Mouse (Mus musculus) embryonic facial prominence, embryonic 12.5 days (tissue): Measurements from ENCODE around the gene Uqcc2. TPM values are rescaled to one million over a fixed set of nuclear protein-coding genes. Genes with fewer than 3 reads are reported as not detected.

ENCODE experiments used
- ATAC-seq: fragments of 200-750 bp; cut with Nextera tagmentation; 2 replicates; pipeline ENCODE4 v1.8.0; 2017; ENCODE audit not compliant: insufficient number of reproducible peaks, insufficient read depth, low FRiP score, low TSS enrichment
- H3K27ac ChIP-seq: fragments of 300-500 bp; sonication (generic); 2 replicates; pipeline ENCODE4 v1.5.1; 2016; ENCODE audit warnings: mild to moderate bottlenecking
- H3K27me3 ChIP-seq: fragments of 300-500 bp; sonication (generic); 2 replicates; pipeline ENCODE4 v1.6.1; 2016; ENCODE audit warnings: mild to moderate bottlenecking, moderate library complexity
- H3K36me3 ChIP-seq: fragments of 300-500 bp; sonication (generic); 2 replicates; pipeline ENCODE4 v1.6.1; 2016; ENCODE audit warnings: mild to moderate bottlenecking
- H3K4me1 ChIP-seq: fragments of 300-500 bp; sonication (generic); 2 replicates; pipeline ENCODE4 v1.6.1; 2016
- H3K4me2 ChIP-seq: fragments of 300-500 bp; sonication (generic); replicated peaks from 2 replicates; pipeline ENCODE4 v1.6.1; 2016; ENCODE audit warnings: mild to moderate bottlenecking, moderate library complexity
- H3K4me3 ChIP-seq: fragments of 300-500 bp; sonication (generic); 2 replicates; pipeline ENCODE4 v1.5.1; 2016; ENCODE audit warnings: mild to moderate bottlenecking
- H3K9ac ChIP-seq: fragments of 300-500 bp; sonication (generic); 2 replicates; pipeline ENCODE4 v1.6.1; 2016; ENCODE audit warnings: mild to moderate bottlenecking, moderate library complexity
- H3K9me3 ChIP-seq: fragments of 300-500 bp; sonication (generic); 2 replicates; pipeline ENCODE4 v1.6.1; 2016; ENCODE audit warnings: mild to moderate bottlenecking, moderate library complexity
- WGBS: fragments of 180-500 bp; shearing (Covaris S2); methylation state at CpG from one replicate; pipeline ENCODE4 v1.1.7; 2016; 5-methylcytosine and 5-hydroxymethylcytosine counted together
- polyA plus RNA-seq: library from polyadenylated mRNA; unstranded; fragments of >200 nt; fragmentation: Nextera tagmentation; extraction: Ambion mirVana; gene quantifications from 2 replicates; pipeline ENCODE4 v1.2.1, GENCODE M21; 2016

The Uqcc2 gene
- polyA plus RNA-seq, result 340 and 372 TPM in 2 replicates

DNA sequence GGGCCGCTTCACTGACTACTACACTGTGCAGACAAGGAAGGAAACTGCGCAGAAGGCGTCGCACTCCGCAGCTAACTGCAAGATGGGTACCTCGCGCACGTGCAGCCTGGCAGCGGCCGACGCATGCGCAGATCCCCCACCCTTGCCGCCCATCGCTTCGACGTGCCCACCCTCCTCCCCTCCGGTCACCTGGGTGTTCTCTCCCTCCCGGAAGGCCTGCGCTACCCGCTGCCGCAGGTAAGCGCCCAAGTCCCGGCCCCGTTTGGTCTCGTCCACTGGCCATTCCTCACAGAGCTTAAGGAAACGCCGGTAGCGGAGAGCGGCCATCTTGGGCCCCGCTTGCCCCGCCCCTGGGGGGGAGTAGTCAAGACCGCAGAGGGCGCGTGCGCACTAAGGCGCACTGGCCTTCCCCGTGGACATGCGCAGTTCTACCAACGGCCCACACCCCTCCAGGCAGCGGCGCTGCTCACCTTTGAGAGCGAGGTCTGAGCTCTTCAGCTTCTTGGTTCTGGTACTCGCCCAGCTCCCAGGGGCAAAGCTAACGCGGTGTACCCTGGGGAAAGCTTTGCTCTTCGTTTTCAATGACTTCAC is at the start of gene Uqcc2:
TSS of gene Uqcc2 (minus strand) at position 366 of the 591 bp plus-strand sequence.
- WGBS, result 1% methylated on average over 46 of the region's 46 CpGs
- ATAC-seq, result peak; percentile 89
- Histone ChIP-seq H3K4me2 (peak within 1 kb of the TSS; percentile 56), H3K27me3 (no peaks in the 10 kb centered on the region), H3K36me3 (peaks cover 6% of the 10 kb centered on the region; the same call in 1 of the 2 replicates), H3K4me3 (peak within 1 kb of the TSS; percentile 65), H3K9ac (peak within 1 kb of the TSS; percentile 63), H3K9me3 (no peaks in the 10 kb centered on the region), H3K4me1 (peaks cover 36% of the 10 kb centered on the region), H3K27ac (peak within 1 kb of the TSS; percentile 70)

DNA sequence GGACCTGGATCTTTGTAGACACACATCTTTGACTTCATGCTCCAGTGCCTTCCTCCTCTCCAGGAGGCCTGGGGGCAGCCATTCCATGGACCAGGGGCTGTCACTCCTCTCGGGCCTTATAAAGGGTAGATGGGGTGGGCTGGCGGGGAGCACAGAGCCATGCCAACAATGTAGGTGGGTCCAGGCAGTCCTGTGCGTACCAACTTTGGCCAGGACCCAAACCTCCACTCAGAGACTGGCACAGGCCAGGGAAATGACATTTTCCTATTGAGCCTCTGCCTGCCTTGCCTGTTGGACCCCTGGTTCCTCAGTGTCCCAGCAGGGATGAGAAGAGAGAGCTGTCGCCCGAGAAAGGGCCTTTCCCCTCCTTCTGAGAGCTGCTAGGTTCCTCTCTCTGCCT is 48.7 kb upstream of the Uqcc2 start:
- H3K4me1 ChIP-seq, result 0 out of 2 replicates have a peak, but pooled peaks cover 3% of the 10 kb centered on the region
- no peak overlapping the region for H3K4me3 ChIP-seq
- no peaks in the 10 kb centered on the region for H3K27me3 ChIP-seq
- no peak overlapping the region for H3K9ac ChIP-seq
- H3K36me3 ChIP-seq, result no peaks in the 10 kb centered on the region
- no peak overlapping the region for H3K4me2 ChIP-seq
- no peaks in the 10 kb centered on the region for H3K9me3 ChIP-seq
- 75% methylated on average over 5 of the region's 5 CpGs for WGBS
- no peak for ATAC-seq
- no peak overlapping the region for H3K27ac ChIP-seq

DNA sequence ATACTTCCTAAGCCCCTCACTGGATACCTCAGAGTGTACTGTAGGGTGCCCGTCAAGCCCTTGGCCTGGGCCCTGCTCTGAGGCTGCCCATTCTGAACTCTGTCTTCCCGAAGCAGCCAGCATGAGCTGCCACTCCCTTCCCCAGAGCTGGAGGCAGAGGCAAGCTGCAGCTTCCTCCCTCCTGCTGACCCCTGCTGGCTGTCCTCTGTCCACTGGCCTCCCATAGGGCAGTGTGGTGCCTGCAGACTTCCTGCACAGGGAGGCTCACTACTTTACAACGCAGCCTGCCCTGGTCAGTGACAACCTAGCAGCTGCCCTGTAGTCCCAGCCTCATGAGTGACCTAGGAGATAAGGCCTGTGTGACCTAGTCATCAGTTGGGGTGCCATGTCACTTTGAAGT is 48.0 kb upstream of the Uqcc2 start:
- Histone ChIP-seq H3K36me3 (no peaks in the 10 kb centered on the region), H3K9me3 (no peaks in the 10 kb centered on the region), H3K9ac (no peak overlapping the region), H3K27ac (no peak overlapping the region), H3K4me2 (no peak overlapping the region), H3K27me3 (no peaks in the 10 kb centered on the region), H3K4me1 (0 out of 2 replicates have a peak, but pooled peaks cover 3% of the 10 kb centered on the region), H3K4me3 (no peak overlapping the region)
- 31% methylated on average over 3 of the region's 3 CpGs for WGBS
- no peak for ATAC-seq

DNA sequence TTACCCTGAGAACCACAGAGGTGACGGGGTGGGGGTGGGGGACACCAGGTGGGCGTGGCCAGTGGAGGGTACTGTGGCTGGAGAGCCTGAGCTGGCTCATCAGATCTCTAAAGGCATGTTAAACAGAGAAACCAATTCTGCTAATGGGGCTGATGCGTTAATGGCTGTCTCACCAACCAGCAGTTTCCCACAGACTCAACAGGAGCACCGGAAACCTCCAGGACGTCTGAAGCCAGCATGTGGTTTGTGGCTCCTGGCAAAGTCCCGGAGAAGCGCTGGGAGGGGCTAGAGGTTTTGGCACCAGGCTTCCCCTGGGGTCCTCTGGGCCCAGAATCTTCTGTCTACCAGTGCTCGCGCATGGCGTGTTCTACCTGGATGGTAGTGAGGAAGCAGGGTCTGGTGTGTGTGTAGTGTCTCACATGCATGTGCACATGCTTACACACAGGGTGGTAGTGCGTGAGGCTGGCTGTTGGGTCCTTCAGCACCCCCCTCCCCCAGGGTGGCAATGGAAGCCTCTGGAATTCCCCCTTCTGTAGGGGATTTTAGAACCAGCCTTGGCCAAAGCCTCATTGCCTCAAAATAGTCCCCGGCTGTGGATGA is 46.1 kb upstream of the Uqcc2 start:
- ATAC-seq, result no peak
- no peak overlapping the region for H3K27ac ChIP-seq
- H3K4me2 ChIP-seq, result no peak overlapping the region
- WGBS, result 61% methylated on average over 12 of the region's 12 CpGs
- no peak overlapping the region for H3K4me3 ChIP-seq
- H3K36me3 ChIP-seq, result no peaks in the 10 kb centered on the region
- H3K9ac ChIP-seq, result no peak overlapping the region
- H3K27me3 ChIP-seq, result no peaks in the 10 kb centered on the region
- H3K4me1 ChIP-seq, result peaks cover 17% of the 10 kb centered on the region
- no peaks in the 10 kb centered on the region for H3K9me3 ChIP-seq

DNA sequence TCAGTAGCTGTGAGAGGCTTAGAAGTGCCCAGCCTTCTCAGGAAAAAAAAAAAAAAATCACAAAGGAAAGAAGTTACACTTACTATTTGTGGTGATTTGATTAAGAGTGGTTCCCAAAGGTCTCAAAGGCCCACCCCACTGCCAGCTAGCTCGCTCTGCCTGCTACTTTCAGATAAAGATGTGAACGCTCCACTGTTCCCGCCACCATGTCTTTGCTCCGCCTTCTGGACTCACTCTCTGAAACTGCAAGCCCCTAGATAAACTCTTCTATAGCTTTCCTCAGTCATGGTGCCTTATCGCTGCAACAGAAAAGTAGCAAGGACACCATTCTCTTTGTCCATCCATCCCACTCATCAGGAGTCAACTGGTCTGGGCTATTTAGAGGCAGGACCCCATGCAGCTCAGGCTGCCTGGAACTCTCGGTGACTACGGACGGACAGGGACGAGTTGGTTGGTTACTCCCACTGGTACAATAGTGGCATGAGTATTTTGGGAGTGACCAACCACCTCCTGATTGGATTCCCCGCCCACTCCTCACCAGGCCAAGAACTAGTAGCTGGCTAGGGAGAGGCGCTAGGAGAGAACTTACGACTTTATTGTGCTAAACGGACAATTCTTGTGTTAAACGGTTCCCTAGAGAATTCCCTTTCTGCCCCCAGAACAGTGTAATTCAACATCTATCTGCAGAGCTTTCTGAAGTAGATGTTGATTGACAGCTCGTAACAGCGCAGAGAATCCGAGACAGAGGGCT is 44.9 kb upstream of the Uqcc2 start:
- Histone ChIP-seq H3K4me1 (peaks cover 17% of the 10 kb centered on the region), H3K36me3 (no peaks in the 10 kb centered on the region), H3K4me3 (no peak overlapping the region), H3K9me3 (no peaks in the 10 kb centered on the region), H3K27me3 (no peaks in the 10 kb centered on the region), H3K9ac (no peak overlapping the region), H3K4me2 (no peak overlapping the region), H3K27ac (no peak overlapping the region)
- WGBS, result 90% methylated on average over 17 of the region's 17 CpGs
- no peak for ATAC-seq

DNA sequence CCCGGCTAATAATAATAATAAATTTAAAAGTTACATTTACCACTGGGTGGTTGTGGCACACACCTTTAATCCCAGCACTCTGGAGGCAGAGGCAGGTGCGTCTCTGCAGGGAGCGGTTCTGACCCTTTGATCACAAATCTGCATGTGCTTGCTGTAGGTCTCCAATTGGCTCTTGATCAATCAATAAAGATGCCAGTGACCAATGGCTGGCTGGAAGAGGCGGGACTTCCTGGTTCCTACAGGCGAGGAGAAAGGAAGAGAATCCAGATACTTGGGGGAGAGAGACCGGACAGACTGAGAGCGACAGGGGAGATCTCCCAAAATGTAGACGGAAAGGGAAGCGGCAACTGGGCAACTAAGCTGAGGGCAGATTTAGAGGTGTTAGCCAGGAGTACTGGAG is 44.3 kb upstream of the Uqcc2 start:
- H3K4me1 ChIP-seq, result peaks cover 17% of the 10 kb centered on the region
- no peak overlapping the region for H3K9ac ChIP-seq
- no peaks in the 10 kb centered on the region for H3K9me3 ChIP-seq
- ATAC-seq, result no peak
- WGBS, result 87% methylated on average over 9 of the region's 9 CpGs
- H3K4me3 ChIP-seq, result no peak overlapping the region
- H3K4me2 ChIP-seq, result no peak overlapping the region
- H3K27ac ChIP-seq, result no peak overlapping the region
- H3K27me3 ChIP-seq, result no peaks in the 10 kb centered on the region
- H3K36me3 ChIP-seq, result no peaks in the 10 kb centered on the region

DNA sequence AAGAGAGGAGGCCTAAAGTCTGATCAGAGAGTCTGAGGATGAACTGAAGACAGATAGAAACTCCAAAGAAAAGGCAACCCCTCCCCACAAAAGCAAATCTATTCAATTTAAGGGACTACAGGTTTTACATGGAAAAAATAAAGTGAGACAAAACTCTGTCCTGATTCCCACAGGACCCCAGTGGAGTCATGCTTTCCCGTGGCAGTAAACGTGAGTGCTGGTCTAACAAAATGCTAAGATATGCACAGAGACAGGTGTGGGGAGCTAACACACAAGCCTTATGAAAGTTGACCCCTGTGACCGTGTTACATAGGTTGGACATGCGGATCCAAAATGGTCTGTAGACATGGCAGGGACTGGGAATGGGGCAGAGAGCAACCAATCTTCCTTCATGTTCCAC is 43.0 kb upstream of the Uqcc2 start:
- Histone ChIP-seq H3K27me3 (no peaks in the 10 kb centered on the region), H3K4me1 (peaks cover 17% of the 10 kb centered on the region), H3K4me2 (no peak overlapping the region), H3K36me3 (no peaks in the 10 kb centered on the region), H3K27ac (no peak overlapping the region), H3K4me3 (no peak overlapping the region), H3K9ac (no peak overlapping the region), H3K9me3 (no peaks in the 10 kb centered on the region)
- 83% methylated on average over 4 of the region's 4 CpGs for WGBS
- no peak for ATAC-seq

DNA sequence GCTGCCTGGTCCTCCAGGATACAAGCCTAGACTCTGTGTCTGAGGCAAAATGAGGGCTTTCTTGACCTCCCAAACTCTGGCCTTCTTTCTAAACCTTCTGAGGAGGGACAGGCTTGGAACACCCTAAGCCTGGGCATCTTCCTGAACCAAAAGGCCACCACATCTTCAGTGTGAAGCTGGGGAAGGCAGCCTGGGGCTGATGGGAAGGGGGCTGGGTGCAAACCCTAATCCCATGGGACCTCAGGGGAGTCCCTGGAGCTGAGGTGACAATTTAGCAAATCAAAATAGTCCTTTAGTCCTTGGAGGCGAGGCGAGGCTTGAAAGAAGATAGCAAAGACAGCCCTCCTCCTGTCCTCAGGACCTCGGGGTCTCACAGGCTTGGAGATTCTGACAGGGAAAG is 42.6 kb upstream of the Uqcc2 start:
- Histone ChIP-seq H3K27ac (no peak overlapping the region), H3K9ac (no peak overlapping the region), H3K4me1 (peaks cover 17% of the 10 kb centered on the region), H3K9me3 (no peaks in the 10 kb centered on the region), H3K4me3 (no peak overlapping the region), H3K27me3 (no peaks in the 10 kb centered on the region), H3K36me3 (no peaks in the 10 kb centered on the region), H3K4me2 (no peak overlapping the region)
- no peak for ATAC-seq
- WGBS, result 78% methylated on average over 3 of the region's 3 CpGs

DNA sequence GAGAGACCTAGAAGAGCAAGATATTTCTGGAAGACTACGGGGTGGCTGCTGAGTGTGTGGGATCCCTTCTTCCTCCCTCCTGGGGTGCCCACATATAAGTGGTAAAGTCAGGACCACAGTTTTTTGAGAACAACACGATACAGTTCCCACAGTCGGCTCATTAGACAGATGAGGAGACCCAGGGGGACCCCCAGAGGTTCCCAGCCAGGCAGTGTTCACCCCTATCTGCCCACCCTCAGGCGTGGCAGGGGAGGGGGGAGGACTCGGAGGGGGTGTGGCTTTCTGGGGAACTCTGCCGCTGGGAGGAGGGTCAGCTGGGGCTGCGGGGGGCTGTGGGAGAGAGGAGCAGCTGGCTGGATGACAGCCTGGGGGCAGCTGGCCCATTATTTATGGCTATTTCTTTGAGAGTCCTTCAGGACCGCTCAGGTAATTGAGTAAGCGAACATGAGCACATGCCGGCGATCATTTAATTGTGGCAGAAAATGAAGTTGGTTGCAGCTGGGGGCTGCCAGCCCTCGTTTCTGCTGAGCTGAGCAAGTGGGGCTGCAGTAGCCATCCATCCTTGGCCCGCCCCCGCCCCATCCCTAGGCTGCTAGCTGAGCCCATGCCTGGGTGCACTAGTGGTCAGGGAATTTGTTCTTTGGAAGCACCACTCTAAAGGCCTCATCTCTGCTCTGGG is 41.6 kb upstream of the Uqcc2 start:
- WGBS, result 22% methylated on average over 14 of the region's 14 CpGs
- Histone ChIP-seq H3K27ac (peak overlapping the region; percentile 37; the same call in 1 of the 2 replicates), H3K9me3 (no peaks in the 10 kb centered on the region), H3K27me3 (no peaks in the 10 kb centered on the region), H3K9ac (no peak overlapping the region), H3K4me3 (no peak overlapping the region), H3K36me3 (no peaks in the 10 kb centered on the region), H3K4me1 (peaks cover 27% of the 10 kb centered on the region), H3K4me2 (peak overlapping the region; percentile 19)
- peak; percentile 57; the same call in 1 of the 2 replicates for ATAC-seq

DNA sequence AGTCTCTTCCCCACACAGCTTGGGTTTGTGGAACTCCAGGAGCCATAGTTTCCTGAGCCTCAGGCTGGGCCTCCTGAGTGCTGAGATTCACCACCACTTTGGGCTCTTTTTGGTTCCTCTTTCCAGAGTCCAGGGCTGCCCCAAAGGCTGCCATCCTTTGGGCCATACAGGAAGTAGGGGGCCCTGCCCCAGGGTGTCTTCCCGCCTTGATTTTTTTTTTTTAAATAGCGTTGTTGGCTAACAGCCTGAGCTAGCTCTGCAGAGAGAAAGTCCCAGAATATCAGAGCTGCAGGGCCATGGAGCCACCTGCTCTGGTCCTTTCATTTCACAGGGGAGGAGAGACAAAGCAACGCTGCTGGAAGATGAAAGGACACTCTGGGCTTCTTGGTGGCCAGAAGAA is 40.0 kb upstream of the Uqcc2 start:
- H3K27me3 ChIP-seq, result no peaks in the 10 kb centered on the region
- ATAC-seq, result no peak
- H3K9ac ChIP-seq, result no peak overlapping the region
- no peak overlapping the region for H3K4me3 ChIP-seq
- WGBS, result 66% methylated on average over 3 of the region's 3 CpGs
- no peaks in the 10 kb centered on the region for H3K9me3 ChIP-seq
- H3K36me3 ChIP-seq, result no peaks in the 10 kb centered on the region
- H3K4me1 ChIP-seq, result peaks cover 38% of the 10 kb centered on the region
- 0 out of 2 replicates have a peak overlapping the region, but pooled peaks have one; percentile 13 for H3K27ac ChIP-seq
- no peak overlapping the region for H3K4me2 ChIP-seq

DNA sequence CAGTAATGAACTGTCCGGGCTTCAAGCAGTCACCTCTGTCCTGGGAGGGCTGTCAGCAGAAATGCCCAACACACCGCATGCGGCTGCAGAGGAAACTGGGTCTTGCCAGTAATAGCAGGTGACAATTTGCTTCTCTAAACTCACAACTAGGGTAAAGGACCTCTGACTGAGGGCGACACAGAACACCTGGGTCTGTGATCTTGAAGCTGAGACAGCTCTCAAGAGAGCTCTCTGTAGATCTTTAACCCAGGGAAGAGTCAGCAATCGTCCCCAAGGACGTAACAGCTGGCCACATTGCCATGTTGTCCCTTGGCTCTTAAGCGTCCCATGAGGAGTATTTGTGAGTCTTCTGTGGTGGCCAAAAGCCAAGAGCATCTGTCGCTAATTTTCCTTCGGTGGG is 38.7 kb upstream of the Uqcc2 start:
- WGBS, result 82% methylated on average over 9 of the region's 9 CpGs
- no peak overlapping the region for H3K4me2 ChIP-seq
- H3K36me3 ChIP-seq, result no peaks in the 10 kb centered on the region
- H3K27me3 ChIP-seq, result no peaks in the 10 kb centered on the region
- no peak for ATAC-seq
- no peaks in the 10 kb centered on the region for H3K9me3 ChIP-seq
- no peak overlapping the region for H3K9ac ChIP-seq
- H3K4me3 ChIP-seq, result no peak overlapping the region
- H3K4me1 ChIP-seq, result peaks cover 38% of the 10 kb centered on the region
- no peak overlapping the region for H3K27ac ChIP-seq
